Mouse (Mus musculus): ENCODE measurements at regions not wholly inside any gene's neighbourhood (a gene's known extent, or its start where the extent isn't known, plus 50 kb on each side); places are given as distances from the start of the nearest gene placed in this dataset.

DNA sequence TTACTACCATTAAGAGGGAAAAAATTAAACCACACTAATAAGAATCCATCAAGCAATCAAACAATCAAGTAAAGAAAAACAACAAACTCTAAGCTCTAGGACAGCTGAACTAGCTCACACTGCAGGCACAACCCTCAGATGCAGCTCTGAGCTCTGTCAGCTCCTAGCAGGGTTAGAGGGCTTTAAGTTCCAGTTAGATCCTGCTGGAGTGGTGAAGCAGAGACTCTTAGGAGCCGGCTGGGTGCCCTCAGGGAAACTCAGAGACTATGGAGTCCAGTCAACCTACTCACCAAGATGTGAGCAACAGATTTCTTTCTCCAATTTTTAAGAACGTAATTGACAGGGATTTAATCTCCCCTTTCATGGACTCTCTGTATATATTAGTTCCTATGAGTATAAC is 564.2 kb upstream of the Zfp804a start:
- TF ChIP-seq CTCF (IDR thresholded peaks at IDR 0.05; ENCODE audit: borderline replicate concordance, extremely low read depth, insufficient read depth, insufficient read length) (no peak), POLR2A (IDR thresholded peaks at IDR 0.05; ENCODE audit: borderline replicate concordance, extremely low read depth, insufficient read depth, insufficient read length, poor library complexity, severe bottlenecking) (no peak)
